Mouse (Mus musculus) midbrain, postnatal 0 days (tissue): ENCODE measurements around the gene Tbc1d25. TPM values are rescaled to one million over a fixed set of nuclear protein-coding genes. Genes with fewer than 3 reads are reported as not detected.

Experiments used
- ATAC-seq: fragments of 200-750 bp; cut with Nextera tagmentation; 2 replicates; pipeline ENCODE4 v1.8.0; 2017; ENCODE audit warnings: moderate number of reproducible peaks, mild to moderate bottlenecking, moderate TSS enrichment, moderate library complexity; ENCODE audit not compliant: low FRiP score
- DNase-seq: peaks from one replicate; pipeline ENCODE4 v3.0.0-alpha.2; 2015; ENCODE audit warnings: low spot score
- H3K27ac ChIP-seq: fragments of 300-500 bp; sonication (generic); 2 replicates; pipeline ENCODE4 v1.5.1; 2014; ENCODE audit warnings: low read depth, mild to moderate bottlenecking, low read length, mixed read lengths
- H3K27me3 ChIP-seq: fragments of 300-500 bp; sonication (generic); 2 replicates; pipeline ENCODE4 v1.6.1; 2014; ENCODE audit warnings: low read length, control low read depth, mixed read lengths; ENCODE audit not compliant: insufficient read depth
- H3K36me3 ChIP-seq: fragments of 300-500 bp; sonication (generic); 2 replicates; pipeline ENCODE4 v1.6.1; 2014; ENCODE audit warnings: low read length, control low read depth, mixed read lengths; ENCODE audit not compliant: insufficient read depth
- H3K4me1 ChIP-seq: fragments of 300-500 bp; sonication (generic); 2 replicates; pipeline ENCODE4 v1.6.1; 2014; ENCODE audit warnings: mild to moderate bottlenecking, control low read depth, antibody characterized with exemption, low read length, mixed read lengths; ENCODE audit not compliant: insufficient read depth
- H3K4me2 ChIP-seq: fragments of 300-500 bp; sonication (generic); 2 replicates; pipeline ENCODE4 v1.6.1; 2014; ENCODE audit warnings: low read depth, mild to moderate bottlenecking, low read length, mixed read lengths; ENCODE audit not compliant: poor library complexity, severe bottlenecking
- H3K4me3 ChIP-seq: fragments of 300-500 bp; sonication (generic); 2 replicates; pipeline ENCODE4 v1.5.1; 2014; ENCODE audit warnings: low read depth, mild to moderate bottlenecking, low read length, moderate library complexity
- H3K9ac ChIP-seq: fragments of 300-500 bp; sonication (generic); replicated peaks from 2 replicates; pipeline ENCODE4 v1.6.1; 2014; ENCODE audit warnings: mild to moderate bottlenecking, low read length, moderate library complexity, mixed read lengths; ENCODE audit not compliant: poor library complexity, severe bottlenecking
- H3K9me3 ChIP-seq: fragments of 300-500 bp; sonication (generic); 2 replicates; pipeline ENCODE4 v1.6.1; 2016; ENCODE audit warnings: low read length, control low read depth
- CTCF ChIP-seq: IDR thresholded peaks from 2 replicates; pipeline ENCODE4 v1.5.1; 2016; ENCODE audit warnings: antibody characterized with exemption, mild to moderate bottlenecking
- WGBS: fragments of 180-500 bp; shearing (Covaris S2); extraction: QIAGEN DNeasy Blood & Tissue Kit; methylation state at CpG from one replicate; pipeline ENCODE4 v1.1.7; 2014; 5-methylcytosine and 5-hydroxymethylcytosine counted together
- polyA plus RNA-seq: library from polyadenylated mRNA; unstranded; fragments of >200 nt; fragmentation: Nextera tagmentation; extraction: Ambion mirVana; gene quantifications from 2 replicates; pipeline ENCODE4 v1.2.1, GENCODE M21; 2015
- total RNA-seq: library from RNA; depleted of rRNA; stranded (reverse); fragments of >200 nt; gene quantifications from 2 replicates; pipeline ENCODE4 v1.2.3, GENCODE M21; 2014; rRNA removed

The Tbc1d25 gene
- total and polyA plus RNA-seq, 2 experiments from 2014 or later: 17.6 to 24.7 TPM

- Histone ChIP-seq H3K27ac (no peak overlapping the region), H3K9me3 (no peaks in the 10 kb centered on the region), H3K36me3 (peaks cover 20% of the 10 kb centered on the region; the same call in 1 of the 2 replicates), H3K27me3 (no peaks in the 10 kb centered on the region), H3K9ac (no peak overlapping the region), H3K4me1 (no peaks in the 10 kb centered on the region), H3K4me3 (no peak overlapping the region), H3K4me2 (no peak overlapping the region)
- DNase-seq (no peak), ATAC-seq (no peak)
- WGBS: 73% methylated on average over 7 of the region's 7 CpGs
- TF ChIP-seq CTCF: peak; percentile 26; the same call in 1 of the 2 replicates
These were observed 50.7 kb downstream of the Tbc1d25 start for GRCm38 (mm10) chrX:8125235-8125634.

- ATAC-seq (no peak), DNase-seq (no peak)
- H3K27me3 ChIP-seq: no peaks in the 10 kb centered on the region
- TF ChIP-seq CTCF: no peak
- H3K9ac ChIP-seq: no peak overlapping the region
- WGBS: 85% methylated on average over 6 of the region's 6 CpGs
- H3K36me3 ChIP-seq: peaks cover 18% of the 10 kb centered on the region; the same call in 1 of the 2 replicates
- H3K4me3 ChIP-seq: no peak overlapping the region
- no peak overlapping the region for H3K27ac ChIP-seq
- H3K4me1 ChIP-seq: no peaks in the 10 kb centered on the region
- H3K4me2 ChIP-seq: no peak overlapping the region
- H3K9me3 ChIP-seq: no peaks in the 10 kb centered on the region
These were observed 52.0 kb downstream of the Tbc1d25 start for GRCm38 (mm10) chrX:8123821-8124470.

GRCm38 (mm10) chrX:8117264-8117663 is 58.7 kb downstream of the Tbc1d25 start:
- Histone ChIP-seq H3K27me3 (no peaks in the 10 kb centered on the region), H3K36me3 (no peaks in the 10 kb centered on the region), H3K9me3 (no peaks in the 10 kb centered on the region), H3K4me2 (no peak overlapping the region), H3K4me3 (no peak overlapping the region), H3K27ac (no peak overlapping the region), H3K9ac (no peak overlapping the region), H3K4me1 (no peaks in the 10 kb centered on the region)
- no peak for TF ChIP-seq CTCF
- DNase-seq (no peak), ATAC-seq (no peak)

GRCm38 (mm10) chrX:8115275-8115674 is 60.7 kb downstream of the Tbc1d25 start:
- H3K36me3 ChIP-seq: no peaks in the 10 kb centered on the region
- H3K4me2 ChIP-seq: no peak overlapping the region
- H3K4me1 ChIP-seq: no peaks in the 10 kb centered on the region
- no peaks in the 10 kb centered on the region for H3K9me3 ChIP-seq
- DNase-seq (no peak), ATAC-seq (no peak)
- H3K9ac ChIP-seq: no peak overlapping the region
- peak; percentile 30 for TF ChIP-seq CTCF
- no peaks in the 10 kb centered on the region for H3K27me3 ChIP-seq
- H3K4me3 ChIP-seq: no peak overlapping the region
- WGBS: 77% methylated on average over 4 of the region's 4 CpGs
- no peak overlapping the region for H3K27ac ChIP-seq

- no peak for ATAC-seq
- Histone ChIP-seq H3K4me2 (no peak overlapping the region), H3K27me3 (no peaks in the 10 kb centered on the region), H3K9ac (no peak overlapping the region), H3K27ac (no peak overlapping the region), H3K36me3 (no peaks in the 10 kb centered on the region), H3K9me3 (no peaks in the 10 kb centered on the region), H3K4me1 (no peaks in the 10 kb centered on the region), H3K4me3 (no peak overlapping the region)
- no peak for TF ChIP-seq CTCF
- WGBS: 90% methylated on average over 3 of the region's 3 CpGs
- no peak for DNase-seq
These were observed 71.0 kb downstream of the Tbc1d25 start for GRCm38 (mm10) chrX:8105019-8105418.

Other genes with a start within 250 kb of the Tbc1d25 start
- not detected in 2 replicates for gene Eras, start 247.6 kb downstream of the Tbc1d25 start, total RNA-seq
- gene Eras, start 247.6 kb downstream of the Tbc1d25 start, polyA plus RNA-seq: not detected in 2 replicates
- gene Hdac6, start 228.3 kb downstream of the Tbc1d25 start, total RNA-seq: 103 and 111 TPM in 2 replicates
- 65.5 and 68.3 TPM in 2 replicates for gene Hdac6, start 228.3 kb downstream of the Tbc1d25 start, polyA plus RNA-seq
- gene Gata1, start 198.1 kb downstream of the Tbc1d25 start, total RNA-seq: not detected in 2 replicates
- gene Gata1, start 198.1 kb downstream of the Tbc1d25 start, polyA plus RNA-seq: not detected in 2 replicates
- 2.4 TPM in 1 of 2 replicates, not detected in the other for gene Glod5, start 157.7 kb downstream of the Tbc1d25 start, total RNA-seq
- 0.81 and 1.1 TPM in 2 replicates for gene Glod5, start 157.7 kb downstream of the Tbc1d25 start, polyA plus RNA-seq
- gene Suv39h1, start 101.4 kb downstream of the Tbc1d25 start, total RNA-seq: 32.0 and 45.0 TPM in 2 replicates
- 34.8 and 35.4 TPM in 2 replicates for gene Suv39h1, start 101.4 kb downstream of the Tbc1d25 start, polyA plus RNA-seq
- 0.52 and 0.60 TPM in 2 replicates for gene Was, start 85.7 kb downstream of the Tbc1d25 start, total RNA-seq
- gene Was, start 85.7 kb downstream of the Tbc1d25 start, polyA plus RNA-seq: 0.15 and 0.30 TPM in 2 replicates
- gene Wdr13, start 43.3 kb downstream of the Tbc1d25 start, total RNA-seq: 324 and 337 TPM in 2 replicates
- gene Wdr13, start 43.3 kb downstream of the Tbc1d25 start, polyA plus RNA-seq: 59.9 and 60.4 TPM in 2 replicates
- 371 and 394 TPM in 2 replicates for gene Rbm3, start 30.3 kb downstream of the Tbc1d25 start, total RNA-seq
- gene Rbm3, start 30.3 kb downstream of the Tbc1d25 start, polyA plus RNA-seq: 429 and 432 TPM in 2 replicates
- 24.7 and 26.6 TPM in 2 replicates for gene Ebp, start 17.3 kb upstream of the Tbc1d25 start, total RNA-seq
- 22.9 and 26.9 TPM in 2 replicates for gene Ebp, start 17.3 kb upstream of the Tbc1d25 start, polyA plus RNA-seq
- 59.9 and 68.0 TPM in 2 replicates for gene Porcn, start 30.3 kb upstream of the Tbc1d25 start, total RNA-seq
- gene Porcn, start 30.3 kb upstream of the Tbc1d25 start, polyA plus RNA-seq: 42.3 and 44.4 TPM in 2 replicates
- 39.6 and 39.9 TPM in 2 replicates for gene Ftsj1, start 76.2 kb upstream of the Tbc1d25 start, total RNA-seq
- 35.4 and 39.9 TPM in 2 replicates for gene Ftsj1, start 76.2 kb upstream of the Tbc1d25 start, polyA plus RNA-seq
- gene Slc38a5, start 95.0 kb upstream of the Tbc1d25 start, total RNA-seq: 14.4 and 22.4 TPM in 2 replicates
- gene Slc38a5, start 95.0 kb upstream of the Tbc1d25 start, polyA plus RNA-seq: 17.1 and 17.5 TPM in 2 replicates
- not detected in 2 replicates for gene Ssxb10, start 151.2 kb upstream of the Tbc1d25 start, total RNA-seq
- gene Ssxb10, start 151.2 kb upstream of the Tbc1d25 start, polyA plus RNA-seq: not detected in 2 replicates
- gene Ssxb9, start 190.8 kb upstream of the Tbc1d25 start, total RNA-seq: not detected in 2 replicates
- gene Ssxb9, start 190.8 kb upstream of the Tbc1d25 start, polyA plus RNA-seq: not detected in 2 replicates
- gene Ssxb1, start 237.1 kb upstream of the Tbc1d25 start, total RNA-seq: not detected in 2 replicates
- gene Ssxb1, start 237.1 kb upstream of the Tbc1d25 start, polyA plus RNA-seq: not detected in 2 replicates